Mouse (Mus musculus): ENCODE measurements around the gene Abcb1a.

The Abcb1a gene

GRCm38 (mm10) chr5:8659911-8660737, at the start of gene Abcb1a:
Gene Abcb1a (plus strand): TSS chr5:8660077.
- DNase-seq (ENCODE audit: low spot score), result peak; percentile 9

- peak; percentile 2 for DNase-seq (ENCODE audit: low spot score)
Observed at GRCm38 (mm10) chr5:8622071-8622595, 37.7 kb upstream of the Abcb1a start.

GRCm38 (mm10) chr5:8622596-8623231, 37.2 kb upstream of the Abcb1a start, which contains the start of gene Rundc3b:
Gene Rundc3b (minus strand): TSS chr5:8622952.
- DNase-seq (ENCODE audit: low spot score), result peak; percentile 70

- DNase-seq (ENCODE audit: low spot score), result no peak
Observed at GRCm38 (mm10) chr5:8632901-8633300, 27.0 kb upstream of the Abcb1a start.

- DNase-seq (ENCODE audit: low spot score), result no peak
Observed at GRCm38 (mm10) chr5:8634489-8634975, 25.3 kb upstream of the Abcb1a start.

GRCm38 (mm10) chr5:8648300-8648699, 11.6 kb upstream of the Abcb1a start:
- DNase-seq (ENCODE audit: low spot score), result no peak

- DNase-seq (ENCODE audit: low spot score), result no peak
Observed at GRCm38 (mm10) chr5:8648774-8649173, 11.1 kb upstream of the Abcb1a start.

GRCm38 (mm10) chr5:8652085-8652484, 7.8 kb upstream of the Abcb1a start:
- DNase-seq (ENCODE audit: low spot score), result no peak

GRCm38 (mm10) chr5:8660738-8661151, 868 bp downstream of the Abcb1a start:
- no peak for DNase-seq (ENCODE audit: low spot score)

- DNase-seq (ENCODE audit: low spot score), result no peak
Observed at GRCm38 (mm10) chr5:8664678-8665077, 4.8 kb downstream of the Abcb1a start.

GRCm38 (mm10) chr5:8667758-8668474, 8.0 kb downstream of the Abcb1a start:
- no peak for DNase-seq (ENCODE audit: low spot score)

GRCm38 (mm10) chr5:8669606-8670005, 9.7 kb downstream of the Abcb1a start:
- DNase-seq (ENCODE audit: low spot score), result no peak

- DNase-seq (ENCODE audit: low spot score), result no peak
Observed at GRCm38 (mm10) chr5:8675262-8675951, 15.5 kb downstream of the Abcb1a start.

GRCm38 (mm10) chr5:8675952-8676262, 16.0 kb downstream of the Abcb1a start:
- no peak for DNase-seq (ENCODE audit: low spot score)

GRCm38 (mm10) chr5:8681166-8681565, 21.3 kb downstream of the Abcb1a start:
- DNase-seq (ENCODE audit: low spot score), result no peak

- DNase-seq (ENCODE audit: low spot score), result no peak
Observed at GRCm38 (mm10) chr5:8683686-8684085, 23.8 kb downstream of the Abcb1a start.

GRCm38 (mm10) chr5:8686071-8686470, 26.2 kb downstream of the Abcb1a start:
- DNase-seq (ENCODE audit: low spot score), result no peak

- DNase-seq (ENCODE audit: low spot score), result no peak
Observed at GRCm38 (mm10) chr5:8687550-8687949, 27.7 kb downstream of the Abcb1a start.

GRCm38 (mm10) chr5:8716061-8716460, 56.2 kb downstream of the Abcb1a start:
- DNase-seq (ENCODE audit: low spot score), result no peak

- no peak for DNase-seq (ENCODE audit: low spot score)
Observed at GRCm38 (mm10) chr5:8719556-8719955, 59.7 kb downstream of the Abcb1a start.

- DNase-seq (ENCODE audit: low spot score), result no peak
Observed at GRCm38 (mm10) chr5:8722224-8722623, 62.3 kb downstream of the Abcb1a start.

- DNase-seq (ENCODE audit: low spot score), result no peak
Observed at GRCm38 (mm10) chr5:8722867-8723266, 63.0 kb downstream of the Abcb1a start.

Measured in spleen, adult 12 weeks (tissue).